Mouse (Mus musculus): Measurements from ENCODE around the gene Plet1.

GRCm38 (mm10) chr9:50528293-50528892 is 34.1 kb downstream of the Plet1 start, which contains the start of gene Pts:
- peak; percentile 96 for TF ChIP-seq CTCF (IDR thresholded peaks at IDR 0.05; ENCODE audit: extremely low read depth, insufficient read length, insufficient replicate concordance, low read depth, low read length)
- TF ChIP-seq POLR2A (IDR thresholded peaks at IDR 0.05; ENCODE audit: low read depth, low read length), result peak; percentile 98

All from small intestine, adult 2 months (tissue).